Mouse (Mus musculus): Measurements from ENCODE around the gene Slc6a20b.

Gene Slc6a20b

DNA sequence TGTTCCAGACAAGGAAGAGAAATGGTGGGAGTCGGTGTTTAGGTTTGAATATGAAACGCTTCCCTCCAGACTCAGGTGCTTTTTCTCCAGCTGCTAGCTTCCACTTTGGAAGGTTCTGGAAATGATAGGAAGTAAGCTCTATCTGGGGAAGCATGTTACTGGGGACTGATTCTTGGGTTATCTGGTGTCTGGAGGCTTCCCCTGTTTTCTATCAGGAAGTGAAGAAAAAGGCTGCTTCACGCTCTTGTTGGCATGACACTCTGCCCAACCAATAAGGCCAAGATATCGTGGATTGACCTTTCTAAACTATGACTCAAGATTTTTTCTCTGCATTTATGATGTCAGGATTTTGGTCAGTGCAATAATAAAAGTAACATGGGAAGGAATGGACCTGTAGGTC, 37.2 kb downstream of the Slc6a20b start:
- no peak for DNase-seq (ENCODE audit: low spot score in 2 of 2)

DNA sequence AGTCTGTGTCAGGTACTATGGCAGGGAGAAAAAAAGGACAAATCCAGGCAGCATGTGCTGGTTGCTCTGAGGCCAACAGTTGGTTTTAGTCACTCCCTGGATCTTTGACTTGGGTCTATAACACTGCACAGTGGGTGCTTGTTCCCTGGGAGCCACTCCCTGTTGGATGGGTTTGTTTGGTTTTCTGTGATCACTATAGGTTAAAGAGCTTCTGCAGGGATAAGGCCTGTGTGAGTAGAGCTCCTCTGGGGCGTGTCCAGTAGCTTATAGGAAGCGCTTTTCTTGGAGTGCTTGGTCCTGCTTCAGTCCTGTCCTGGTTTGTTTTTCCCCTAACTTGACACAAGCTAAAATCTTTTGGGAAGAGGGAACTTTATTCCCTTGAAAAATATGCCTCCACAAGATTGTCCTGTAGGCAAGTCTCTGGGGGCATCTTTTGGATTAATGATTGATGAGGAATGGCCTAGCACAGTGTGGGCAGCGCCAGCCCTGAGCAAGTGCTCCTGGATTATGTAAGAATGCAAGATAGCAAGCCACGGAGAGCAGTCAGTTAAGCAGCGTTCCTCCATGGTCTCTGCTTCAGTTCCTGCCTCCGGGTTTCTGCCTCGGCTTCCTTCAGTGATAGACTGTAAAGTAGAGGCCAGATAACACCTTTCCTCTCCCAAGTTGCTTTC, 43.0 kb downstream of the Slc6a20b start:
- DNase-seq (ENCODE audit: low spot score in 2 of 2): no peak

GRCm38 (mm10) chr9:123577360-123578192, 54.8 kb downstream of the Slc6a20b start:
- peak in 1 of 2 experiments; percentile 35 for DNase-seq (ENCODE audit: low spot score in 2 of 2)

- no peak for DNase-seq (ENCODE audit: low spot score in 2 of 2)
Observed at GRCm38 (mm10) chr9:123554599-123554998, 77.8 kb downstream of the Slc6a20b start.
